Mouse (Mus musculus) kidney, postnatal 4 days (tissue): Measurements from ENCODE around the gene Jarid2.

Source experiments
- DNase-seq, 2 experiments: peaks; one replicate each; pipeline ENCODE4 v3.0.0; 2021; ENCODE audit warnings: mixed read lengths in 2 of 2

The Jarid2 gene

GRCm38 (mm10) chr13:44730146-44730864, 1.0 kb downstream of the Jarid2 start:
- peak; percentile 100 for DNase-seq

- DNase-seq, result peak; percentile 87 to 92
These were observed 1.8 kb downstream of the Jarid2 start for GRCm38 (mm10) chr13:44730939-44731551.

GRCm38 (mm10) chr13:44731727-44732441, 2.6 kb downstream of the Jarid2 start:
- peak in 1 of 2 experiments; percentile 12 for DNase-seq

- DNase-seq, result no peak
These were observed 3.2 kb downstream of the Jarid2 start for GRCm38 (mm10) chr13:44732442-44732974.

GRCm38 (mm10) chr13:44733036-44733372, 3.7 kb downstream of the Jarid2 start:
- no peak for DNase-seq

GRCm38 (mm10) chr13:44733373-44734111, 4.3 kb downstream of the Jarid2 start:
- DNase-seq, result peak; percentile 91 to 94

GRCm38 (mm10) chr13:44734441-44734840, 5.2 kb downstream of the Jarid2 start:
- no peak for DNase-seq

GRCm38 (mm10) chr13:44735088-44735690, 5.9 kb downstream of the Jarid2 start:
- DNase-seq, result no peak

- no peak for DNase-seq
These were observed 8.0 kb downstream of the Jarid2 start for GRCm38 (mm10) chr13:44737297-44737696.

GRCm38 (mm10) chr13:44751780-44752179, 22.5 kb downstream of the Jarid2 start:
- DNase-seq, result no peak

GRCm38 (mm10) chr13:44753206-44753605, 23.9 kb downstream of the Jarid2 start:
- no peak for DNase-seq

GRCm38 (mm10) chr13:44755434-44755833, 26.2 kb downstream of the Jarid2 start:
- peak; percentile 23 to 40 for DNase-seq

GRCm38 (mm10) chr13:44758750-44759149, 29.5 kb downstream of the Jarid2 start:
- no peak for DNase-seq

GRCm38 (mm10) chr13:44760761-44761160, 31.5 kb downstream of the Jarid2 start:
- no peak for DNase-seq

- DNase-seq, result no peak
These were observed 33.8 kb downstream of the Jarid2 start for GRCm38 (mm10) chr13:44763068-44763467.

- DNase-seq, result no peak
These were observed 38.5 kb downstream of the Jarid2 start for GRCm38 (mm10) chr13:44767751-44768150.

- DNase-seq, result no peak
These were observed 41.7 kb downstream of the Jarid2 start for GRCm38 (mm10) chr13:44770808-44771605.

- DNase-seq, result no peak
These were observed 43.5 kb downstream of the Jarid2 start for GRCm38 (mm10) chr13:44772816-44773215.

- no peak for DNase-seq
These were observed 45.1 kb downstream of the Jarid2 start for GRCm38 (mm10) chr13:44774351-44774750.

- DNase-seq, result no peak
These were observed 46.1 kb downstream of the Jarid2 start for GRCm38 (mm10) chr13:44775396-44775795.

- DNase-seq, result no peak
These were observed 51.2 kb downstream of the Jarid2 start for GRCm38 (mm10) chr13:44780506-44780905.

- DNase-seq, result no peak
These were observed 51.9 kb downstream of the Jarid2 start for GRCm38 (mm10) chr13:44781126-44781525.
